Mouse (Mus musculus) embryonic facial prominence, embryonic 13.5 days (tissue): Measurements from ENCODE around the gene Zbtb44. TPM values are rescaled to one million over a fixed set of nuclear protein-coding genes. Genes with fewer than 3 reads are reported as not detected.

Source experiments
- ATAC-seq: fragments of 200-750 bp; cut with Nextera tagmentation; 2 replicates; pipeline ENCODE4 v1.8.0; 2017; ENCODE audit warnings: low read depth; ENCODE audit not compliant: insufficient number of reproducible peaks, insufficient read depth, low FRiP score, low TSS enrichment
- H3K27ac ChIP-seq: fragments of 300-500 bp; sonication (generic); 2 replicates; pipeline ENCODE4 v1.5.1; 2015; ENCODE audit warnings: moderate library complexity, mild to moderate bottlenecking, inconsistent platforms
- H3K27me3 ChIP-seq: fragments of 300-500 bp; sonication (generic); 2 replicates; pipeline ENCODE4 v1.6.1; 2015; ENCODE audit warnings: mild to moderate bottlenecking, inconsistent platforms
- H3K36me3 ChIP-seq: fragments of 300-500 bp; sonication (generic); 2 replicates; pipeline ENCODE4 v1.6.1; 2015; ENCODE audit warnings: mild to moderate bottlenecking, inconsistent platforms
- H3K4me1 ChIP-seq: fragments of 300-500 bp; sonication (generic); 2 replicates; pipeline ENCODE4 v1.6.1; 2015; ENCODE audit warnings: inconsistent platforms
- H3K4me2 ChIP-seq: fragments of 300-500 bp; sonication (generic); 2 replicates; pipeline ENCODE4 v1.6.1; 2015; ENCODE audit warnings: moderate library complexity, mild to moderate bottlenecking, inconsistent platforms
- H3K4me3 ChIP-seq: fragments of 300-500 bp; sonication (generic); 2 replicates; pipeline ENCODE4 v1.5.1; 2015; ENCODE audit warnings: mild to moderate bottlenecking, inconsistent platforms
- H3K9ac ChIP-seq: fragments of 300-500 bp; sonication (generic); 2 replicates; pipeline ENCODE4 v1.6.1; 2015; ENCODE audit warnings: mild to moderate bottlenecking, inconsistent platforms
- H3K9me3 ChIP-seq: fragments of 300-500 bp; sonication (generic); 2 replicates; pipeline ENCODE4 v1.6.1; 2016; ENCODE audit warnings: inconsistent platforms
- WGBS: fragments of 180-500 bp; shearing (Covaris S2); methylation state at CpG from one replicate; pipeline ENCODE4 v1.1.7; 2015; ENCODE audit warnings: mixed read lengths; 5-methylcytosine and 5-hydroxymethylcytosine counted together
- polyA plus RNA-seq: library from polyadenylated mRNA; unstranded; fragments of >200 nt; fragmentation: Nextera tagmentation; extraction: Ambion mirVana; gene quantifications from 2 replicates; pipeline ENCODE4 v1.2.1, GENCODE M21; 2015

Gene Zbtb44
- polyA plus RNA-seq, 1 experiment from 2014 or later = 6.5 TPM

DNA sequence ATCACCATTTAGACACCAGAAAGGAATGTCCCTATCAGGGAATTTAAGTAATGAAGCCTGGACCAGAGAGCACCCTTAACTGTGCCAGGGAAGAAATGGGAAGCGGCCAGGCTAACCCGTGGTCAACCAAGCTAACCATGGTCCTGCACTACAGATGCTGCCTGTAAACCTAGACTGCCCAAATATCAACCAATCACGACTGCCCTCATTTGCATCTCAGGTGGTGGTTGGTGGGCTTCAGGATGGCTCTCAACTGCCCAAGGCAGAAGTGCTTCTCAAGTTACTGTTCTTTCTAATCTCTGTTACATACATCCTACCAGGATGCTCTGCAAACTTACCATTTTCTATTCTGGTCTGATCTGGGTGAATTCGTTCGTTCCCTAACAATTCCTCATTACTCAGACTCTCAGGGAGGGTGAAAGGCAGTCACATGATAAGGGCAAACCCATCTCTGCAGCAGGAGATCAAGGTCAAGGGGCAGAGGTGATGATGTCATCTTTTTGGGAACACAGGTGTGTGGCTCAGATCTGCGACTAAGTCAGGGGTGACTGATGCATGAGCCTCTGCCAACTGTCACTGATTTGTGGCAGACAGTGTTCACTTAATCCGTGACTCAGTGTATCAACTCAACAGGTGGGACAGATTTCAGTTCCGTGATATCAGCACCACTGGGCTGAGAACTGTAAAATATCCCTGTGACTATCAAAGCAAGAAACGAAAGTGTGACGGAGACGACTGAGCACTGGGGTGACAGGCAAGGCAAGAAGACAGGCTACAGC is 88.3 kb downstream of the Zbtb44 start:
- Histone ChIP-seq H3K9me3 (no peaks in the 10 kb centered on the region), H3K36me3 (no peaks in the 10 kb centered on the region), H3K4me2 (no peak overlapping the region), H3K27ac (no peak overlapping the region), H3K27me3 (no peaks in the 10 kb centered on the region), H3K4me1 (peaks cover 28% of the 10 kb centered on the region), H3K4me3 (no peak overlapping the region), H3K9ac (no peak overlapping the region)
- 22% methylated on average over 11 of the region's 11 CpGs for WGBS
- peak; percentile 89 for ATAC-seq

DNA sequence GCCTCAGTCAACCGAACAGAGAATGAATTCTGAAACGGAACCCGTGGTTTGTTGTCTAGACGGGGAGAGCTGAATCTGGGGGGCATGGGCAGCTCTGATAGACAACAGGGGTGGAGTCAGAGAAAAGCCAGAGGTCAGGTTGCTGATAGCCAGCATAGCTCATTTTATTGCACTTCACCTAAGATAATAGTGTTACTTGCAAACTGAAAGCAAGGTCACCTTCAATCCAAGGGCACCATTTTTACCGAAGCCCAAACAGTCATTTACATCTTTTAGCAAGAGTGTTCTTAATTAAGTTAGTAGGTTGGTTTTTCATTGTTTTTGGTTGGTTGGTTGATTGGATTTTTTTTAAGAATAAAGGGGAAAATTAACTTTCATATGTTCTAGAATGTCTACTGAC is 89.0 kb downstream of the Zbtb44 start:
- peaks cover 28% of the 10 kb centered on the region for H3K4me1 ChIP-seq
- H3K27ac ChIP-seq = no peak overlapping the region
- H3K4me2 ChIP-seq = no peak overlapping the region
- WGBS = 69% methylated on average over 5 of the region's 5 CpGs
- ATAC-seq = no peak
- no peak overlapping the region for H3K4me3 ChIP-seq
- H3K9ac ChIP-seq = no peak overlapping the region
- H3K9me3 ChIP-seq = no peaks in the 10 kb centered on the region
- no peaks in the 10 kb centered on the region for H3K36me3 ChIP-seq
- no peaks in the 10 kb centered on the region for H3K27me3 ChIP-seq

DNA sequence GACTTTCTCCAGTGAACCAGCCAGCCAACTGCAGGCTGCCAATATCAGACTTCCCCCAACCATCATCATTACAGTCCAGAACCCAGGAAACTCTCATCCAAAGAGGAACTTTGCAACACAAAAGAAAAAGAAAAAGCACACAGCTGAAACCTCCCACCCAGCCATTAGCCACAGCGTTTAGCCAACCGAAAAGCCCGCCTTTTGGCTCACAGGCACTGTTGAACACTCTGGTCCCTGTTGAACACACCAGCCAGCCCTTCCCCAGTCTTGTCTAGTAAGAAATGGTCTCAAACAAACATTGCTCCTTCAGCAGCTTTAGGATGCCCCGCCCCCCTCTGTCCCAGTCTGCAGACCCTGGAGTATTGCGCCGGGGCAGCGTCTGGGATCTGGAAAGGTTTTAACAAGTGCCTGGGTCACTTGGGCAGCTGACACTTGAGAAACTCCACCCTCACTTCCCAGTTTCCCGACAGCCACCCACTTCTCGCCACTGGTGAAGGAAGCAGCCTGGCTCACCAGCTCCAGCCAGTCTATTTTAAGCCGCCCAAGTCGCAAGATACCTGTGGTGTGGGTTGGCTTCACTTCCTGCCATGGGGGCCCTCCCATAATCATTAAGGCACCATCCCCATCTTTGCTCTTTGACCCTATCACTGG is 89.6 kb downstream of the Zbtb44 start:
- 62% methylated on average over 11 of the region's 11 CpGs for WGBS

DNA sequence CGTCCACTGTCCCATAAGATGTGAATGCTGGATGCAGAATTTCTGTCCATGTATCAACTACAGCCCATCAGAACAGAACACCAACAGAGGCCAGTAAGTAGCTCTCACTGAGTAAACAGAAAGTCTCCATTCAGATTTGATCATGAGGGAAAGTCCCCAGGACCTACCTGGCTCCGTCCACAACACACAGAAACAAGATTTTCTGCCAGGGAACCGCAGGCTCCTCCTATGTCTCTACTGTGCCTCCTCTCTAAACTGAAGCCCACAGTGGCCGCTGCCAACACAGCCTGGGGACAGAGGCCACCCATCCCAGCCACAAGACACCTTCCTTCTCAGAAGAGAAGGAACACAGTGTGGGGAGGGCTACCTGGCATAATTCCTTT is 90.1 kb downstream of the Zbtb44 start:
- no peak for ATAC-seq
- no peaks in the 10 kb centered on the region for H3K9me3 ChIP-seq
- no peak overlapping the region for H3K9ac ChIP-seq
- 56% methylated on average over 4 of the region's 4 CpGs for whole genome bisulfite sequencing
- no peak overlapping the region for H3K4me2 ChIP-seq
- H3K4me3 ChIP-seq = no peak overlapping the region
- no peaks in the 10 kb centered on the region for H3K27me3 ChIP-seq
- H3K36me3 ChIP-seq = no peaks in the 10 kb centered on the region
- H3K27ac ChIP-seq = no peak overlapping the region
- peaks cover 28% of the 10 kb centered on the region for H3K4me1 ChIP-seq

More for the DNA sequence above, 89.6 kb downstream of the Zbtb44 start:
- no peak for ATAC-seq
- Histone ChIP-seq H3K27ac (no peak overlapping the region), H3K9me3 (no peaks in the 10 kb centered on the region), H3K9ac (no peak overlapping the region), H3K36me3 (no peaks in the 10 kb centered on the region), H3K27me3 (no peaks in the 10 kb centered on the region), H3K4me3 (no peak overlapping the region), H3K4me1 (peaks cover 28% of the 10 kb centered on the region), H3K4me2 (no peak overlapping the region)

DNA sequence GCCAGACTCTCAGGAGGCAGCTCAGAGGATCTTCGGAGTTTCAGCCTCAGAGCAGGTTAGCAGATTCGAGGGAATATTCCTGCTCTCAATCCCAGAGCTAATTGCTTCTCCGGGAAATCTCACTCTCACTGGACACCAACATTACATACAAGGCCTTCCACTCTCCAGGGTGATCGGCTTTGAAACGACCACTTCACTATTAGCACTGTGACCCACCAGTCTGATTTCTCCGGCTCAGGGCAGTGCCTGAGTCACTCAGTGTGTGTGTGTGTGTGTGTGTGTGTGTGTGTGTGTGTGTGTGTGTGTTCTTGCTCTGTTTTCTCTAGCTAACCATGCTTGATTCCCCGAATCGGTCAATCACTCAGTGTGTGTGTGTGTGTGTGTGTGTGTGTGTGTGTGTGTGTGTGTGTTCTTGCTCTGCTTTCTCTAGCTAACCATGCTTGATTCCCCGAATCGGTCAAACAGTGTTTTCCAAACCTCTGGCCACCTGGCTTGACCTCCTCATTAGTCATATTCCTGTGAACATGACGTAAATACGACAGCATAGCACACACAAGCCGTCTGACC is 92.1 kb downstream of the Zbtb44 start:
- Histone ChIP-seq H3K4me3 (no peak overlapping the region), H3K27me3 (no peaks in the 10 kb centered on the region), H3K36me3 (no peaks in the 10 kb centered on the region), H3K4me2 (no peak overlapping the region), H3K9me3 (no peaks in the 10 kb centered on the region), H3K4me1 (peaks cover 28% of the 10 kb centered on the region), H3K9ac (no peak overlapping the region), H3K27ac (no peak overlapping the region)
- ATAC-seq = no peak
- WGBS = 66% methylated on average over 13 of the region's 13 CpGs

Other genes starting within 250 kb of the Zbtb44 start
- 12.1 and 13.2 TPM in 2 replicates for gene Adamts15, start 108.2 kb upstream of the Zbtb44 start, polyA plus RNA-seq
- 1.8 and 2.0 TPM in 2 replicates for gene Adamts8, start 88.1 kb upstream of the Zbtb44 start, polyA plus RNA-seq
- gene St14, start 101.2 kb downstream of the Zbtb44 start, polyA plus RNA-seq = 17.3 and 18.3 TPM in 2 replicates
- gene Aplp2, start 181.2 kb downstream of the Zbtb44 start, polyA plus RNA-seq = 210 and 245 TPM in 2 replicates
- 5.5 and 6.5 TPM in 2 replicates for gene Prdm10, start 249.9 kb downstream of the Zbtb44 start, polyA plus RNA-seq